Mouse (Mus musculus) adrenal gland, postnatal 4 days (tissue): ENCODE measurements at regions not wholly inside any gene's neighbourhood (a gene's known extent, or its start where the extent isn't known, plus 50 kb on each side); places are given as distances from the start of the nearest gene placed in this dataset.
"Not testable (repeated sequence)": the region's sequence is repeated elsewhere in the genome, so short reads cannot be mapped to it uniquely, and the experiment has no call there.

Source experiments
- DNase-seq, 2 experiments: peaks; one replicate each; pipeline ENCODE4 v3.0.0; 2021 to 2022; ENCODE audit warnings: low spot score in 2 of 2, mixed read lengths in 2 of 2

GRCm38 (mm10) chr1:152252658-152253267 is 133.7 kb downstream of the Tsen15 start:
- no peak for DNase-seq

DNA sequence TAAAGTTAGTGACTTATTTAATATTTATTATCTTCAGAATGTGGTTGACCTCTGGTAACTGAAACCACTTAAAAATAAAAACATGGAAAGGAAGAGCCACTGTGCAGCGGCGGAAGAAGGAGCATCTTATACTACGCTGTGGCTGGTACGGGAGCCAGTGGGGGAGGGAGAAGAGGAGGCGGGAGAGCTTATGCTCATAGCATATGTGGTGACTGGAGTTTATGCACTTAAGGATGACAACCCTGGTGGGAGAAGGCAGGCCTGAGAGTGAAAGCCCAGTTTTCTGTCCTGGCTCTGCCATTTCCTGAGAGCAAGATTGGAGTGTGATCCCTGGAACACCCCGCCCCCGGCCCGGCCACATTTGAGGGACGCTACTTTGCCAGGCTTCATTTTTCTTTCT is 145.5 kb downstream of the Tsen15 start:
- DNase-seq: no peak

DNA sequence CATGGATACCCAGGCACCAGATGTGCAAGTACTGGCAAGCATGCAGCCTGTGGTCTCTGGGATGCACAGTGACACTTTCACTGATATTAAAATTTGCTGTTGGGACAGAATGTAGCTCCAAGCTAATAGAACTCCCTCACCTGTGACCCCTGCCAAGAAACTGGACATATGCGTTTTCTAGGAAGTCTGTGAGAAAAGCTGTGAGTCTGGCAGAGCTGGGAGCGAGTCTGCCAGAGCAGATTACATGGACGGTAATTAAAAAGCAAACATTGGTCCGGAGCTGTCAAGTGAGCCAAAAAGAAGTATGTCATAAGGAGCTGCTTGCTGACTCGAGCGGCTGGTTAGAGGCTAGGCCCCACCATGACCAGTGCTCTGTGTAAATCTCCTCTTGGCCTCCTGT is 147.1 kb downstream of the Tsen15 start:
- no peak for DNase-seq

DNA sequence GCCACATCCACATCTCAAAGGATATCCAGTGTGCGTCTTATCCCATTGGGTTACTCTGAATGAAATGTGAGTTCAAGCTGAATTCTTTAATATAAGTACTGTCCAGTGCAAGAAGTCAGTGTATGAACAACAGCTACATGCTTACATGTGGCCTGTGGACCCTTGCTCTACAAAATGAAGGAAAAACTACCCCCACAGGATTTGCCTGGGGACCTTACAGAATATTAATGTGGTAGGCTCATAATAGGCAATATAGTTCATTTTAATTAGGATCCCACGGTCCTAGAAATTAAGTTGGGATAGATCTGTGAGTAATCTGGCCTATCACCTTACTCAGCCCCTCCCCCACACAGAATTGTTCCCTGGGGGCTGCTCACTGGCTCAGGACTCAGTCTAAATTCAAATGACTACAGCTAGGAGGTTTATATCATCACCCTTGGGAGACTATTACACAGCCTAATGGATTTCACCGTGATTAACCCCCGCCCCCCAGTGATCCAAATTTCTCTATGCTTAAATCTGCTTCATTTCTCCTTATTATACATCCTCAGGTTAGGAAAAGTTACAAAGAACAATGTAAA is 145.4 kb upstream of the 1700025G04Rik start:
- no peak for DNase-seq

DNA sequence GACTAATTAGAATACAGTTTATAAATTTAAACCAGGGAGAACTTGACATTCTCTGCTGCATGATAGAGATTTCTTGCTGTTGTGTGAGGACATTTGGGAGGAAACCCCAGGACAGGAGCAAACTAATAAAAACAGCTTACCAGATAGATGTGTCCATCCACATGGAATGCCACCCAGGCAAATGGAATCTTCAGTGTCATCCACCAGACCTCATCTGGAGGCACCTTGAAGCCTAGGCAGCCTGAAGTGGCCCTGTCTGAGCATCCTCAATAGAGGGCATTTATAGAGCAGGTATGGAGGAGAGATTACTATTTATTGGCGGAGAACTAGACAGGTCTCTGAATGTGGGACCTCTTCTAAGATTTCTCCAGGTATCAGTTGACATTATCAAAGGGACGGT is 144.8 kb upstream of the 1700025G04Rik start:
- DNase-seq: no peak

DNA sequence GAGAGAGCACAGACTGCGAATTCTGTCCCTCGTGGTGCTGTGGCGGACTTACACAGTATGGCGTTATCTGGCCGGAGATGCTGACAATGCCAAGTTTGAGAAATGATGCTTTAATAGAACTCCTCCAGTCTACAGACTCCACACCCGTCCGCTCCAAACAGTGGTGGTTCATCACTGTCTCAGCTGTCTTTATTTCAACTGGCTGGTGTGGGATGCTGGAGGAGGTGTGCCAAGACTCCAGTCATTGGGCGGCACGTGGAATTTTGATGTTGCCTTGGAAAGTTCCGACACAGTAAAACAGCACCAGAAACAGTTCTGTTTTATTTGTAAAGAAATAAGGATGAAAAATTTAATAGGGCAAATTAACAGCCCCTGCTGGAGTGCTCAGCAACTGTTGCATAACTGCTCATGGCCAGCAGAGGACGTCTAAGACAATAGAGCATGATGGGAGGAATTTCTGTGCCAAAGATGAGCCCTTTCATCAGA is 141.8 kb upstream of the 1700025G04Rik start:
- DNase-seq: no peak

GRCm38 (mm10) chr1:152229709-152230108 is 139.8 kb upstream of the 1700025G04Rik start:
- no peak for DNase-seq

DNA sequence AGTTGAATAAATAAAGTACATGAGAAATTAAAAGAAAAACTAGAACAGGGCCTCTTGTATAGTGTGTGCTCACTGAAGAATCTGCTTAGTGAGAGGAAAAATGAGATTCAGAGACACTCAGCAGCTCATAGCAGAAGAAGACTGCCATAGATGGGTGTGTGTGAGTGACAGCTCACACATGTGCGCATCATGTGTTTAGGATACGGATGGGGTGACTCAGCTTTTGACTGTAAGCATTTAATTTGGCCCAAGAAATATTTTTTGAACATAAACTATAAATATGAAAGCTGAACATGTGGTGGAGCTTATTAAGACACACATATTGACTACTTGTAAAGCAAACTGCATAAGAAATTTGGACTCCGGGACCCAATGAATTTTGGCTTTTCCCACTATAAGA is 136.1 kb upstream of the 1700025G04Rik start:
- DNase-seq: no peak

DNA sequence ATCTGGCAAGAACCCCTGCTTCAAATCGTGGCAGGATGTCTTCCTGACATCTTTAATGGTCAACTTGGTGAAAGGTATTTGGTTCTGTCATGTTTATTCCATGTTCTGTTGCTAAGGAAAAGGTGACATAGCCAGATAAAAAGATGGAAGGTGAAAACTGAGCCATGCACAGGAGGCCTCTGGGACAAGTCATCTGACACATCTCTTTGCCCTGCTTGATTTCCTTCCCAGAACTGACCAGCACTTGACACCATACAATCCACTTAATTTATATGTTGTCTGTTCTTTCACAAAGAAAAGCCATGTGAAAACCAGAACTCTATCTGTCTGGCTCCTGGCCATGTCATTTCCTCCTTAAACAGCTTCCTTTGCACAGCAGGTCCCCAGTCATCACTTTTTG is 133.7 kb upstream of the 1700025G04Rik start:
- DNase-seq: no peak

DNA sequence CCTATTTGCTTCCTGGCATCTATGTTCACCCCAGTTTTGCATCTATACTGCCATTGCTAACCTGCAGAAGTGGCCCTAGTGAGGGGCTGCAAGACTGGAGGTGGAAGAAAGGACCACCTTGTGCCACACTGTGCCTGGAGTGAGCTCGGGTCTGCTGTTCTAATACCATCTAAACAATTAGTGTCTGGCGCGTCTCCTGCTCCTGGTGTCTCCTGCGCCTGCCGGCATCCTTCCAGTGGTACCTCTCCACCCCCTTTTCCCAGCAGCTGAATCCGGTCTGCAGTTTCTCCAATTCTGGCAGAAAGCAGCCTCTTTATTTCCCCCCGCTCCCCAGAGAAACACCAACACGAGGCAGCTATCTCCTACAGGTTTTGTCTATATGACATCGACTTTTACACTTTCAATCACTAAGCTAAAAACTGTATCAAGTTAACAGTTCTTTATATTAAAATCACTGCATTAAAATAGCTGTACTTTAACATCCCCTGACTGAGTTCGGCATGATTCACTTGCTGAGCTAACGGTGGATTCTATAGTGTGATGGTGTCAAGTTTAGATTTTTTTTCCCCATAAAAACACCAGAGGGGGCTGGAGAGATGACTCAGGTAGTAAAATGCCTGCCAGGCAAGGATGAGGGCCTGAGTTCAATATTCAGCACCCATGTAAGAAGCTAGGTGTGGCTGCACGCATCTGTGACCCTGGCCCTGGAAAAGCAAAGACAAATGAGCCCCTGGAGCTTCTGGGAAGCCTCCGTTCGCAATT is 131.1 kb upstream of the 1700025G04Rik start:
- DNase-seq: no peak

DNA sequence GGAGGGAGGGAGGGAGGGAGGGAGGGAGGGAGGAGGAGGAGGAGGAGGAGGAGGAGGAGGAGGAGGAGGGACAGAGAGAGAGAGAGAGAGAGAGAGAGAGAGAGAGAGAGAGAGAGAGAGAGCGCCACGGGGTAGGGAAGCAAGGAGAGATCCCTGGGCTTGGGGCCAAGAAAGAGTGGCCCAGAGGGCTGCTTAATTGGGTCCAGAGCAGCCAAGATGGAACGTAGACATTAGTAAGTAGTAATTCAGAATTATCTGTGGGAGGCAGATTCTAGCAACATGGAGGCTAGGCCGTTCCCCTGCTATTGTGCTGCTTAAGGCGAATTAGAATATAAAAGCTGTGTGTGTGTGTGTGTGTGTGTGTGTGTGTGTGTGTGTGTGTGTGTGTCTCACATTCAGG is 129.8 kb upstream of the 1700025G04Rik start:
- DNase-seq: not testable (repeated sequence)

GRCm38 (mm10) chr1:152217404-152217803 is 127.5 kb upstream of the 1700025G04Rik start:
- no peak for DNase-seq

DNA sequence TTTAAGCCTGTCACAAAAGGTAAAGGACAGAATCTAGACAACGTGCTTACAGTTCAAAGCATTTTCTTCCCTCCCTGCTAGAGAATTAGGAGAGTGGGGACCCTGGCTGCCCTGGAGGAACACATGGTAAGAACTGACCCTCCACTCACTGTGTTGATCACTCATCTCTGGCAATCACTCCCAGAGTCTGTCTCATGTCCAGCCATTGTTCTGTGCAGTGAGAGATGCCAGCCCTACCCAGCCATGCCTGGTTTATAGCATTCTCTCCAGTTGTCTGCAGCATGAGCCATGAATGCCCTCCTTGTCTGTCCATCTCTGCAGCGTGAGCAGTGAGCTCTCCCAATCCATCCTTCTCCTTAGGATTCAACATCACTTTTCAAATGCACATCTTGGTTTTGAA is 124.5 kb upstream of the 1700025G04Rik start:
- DNase-seq: no peak

GRCm38 (mm10) chr1:152203187-152203586 is 113.3 kb upstream of the 1700025G04Rik start:
- DNase-seq: no peak

DNA sequence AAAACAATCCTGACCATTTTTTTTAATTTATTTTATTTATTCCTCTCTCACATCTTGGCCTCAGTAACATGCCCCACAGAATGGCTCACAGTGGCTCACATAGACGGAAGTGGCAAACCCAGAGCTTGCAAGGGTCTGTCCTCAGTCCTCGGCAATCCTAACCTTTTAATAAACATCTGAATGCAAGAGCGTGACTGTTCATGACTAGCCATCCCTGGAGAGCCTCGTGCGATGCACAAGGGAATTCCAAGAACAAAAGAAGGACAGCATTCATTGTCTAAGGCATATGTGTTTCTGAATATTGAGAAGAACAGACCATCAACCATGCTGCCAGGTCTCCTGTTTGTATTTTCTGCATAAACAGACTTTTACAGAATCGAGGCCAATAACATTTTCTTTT is 98.8 kb upstream of the 1700025G04Rik start:
- no peak for DNase-seq

DNA sequence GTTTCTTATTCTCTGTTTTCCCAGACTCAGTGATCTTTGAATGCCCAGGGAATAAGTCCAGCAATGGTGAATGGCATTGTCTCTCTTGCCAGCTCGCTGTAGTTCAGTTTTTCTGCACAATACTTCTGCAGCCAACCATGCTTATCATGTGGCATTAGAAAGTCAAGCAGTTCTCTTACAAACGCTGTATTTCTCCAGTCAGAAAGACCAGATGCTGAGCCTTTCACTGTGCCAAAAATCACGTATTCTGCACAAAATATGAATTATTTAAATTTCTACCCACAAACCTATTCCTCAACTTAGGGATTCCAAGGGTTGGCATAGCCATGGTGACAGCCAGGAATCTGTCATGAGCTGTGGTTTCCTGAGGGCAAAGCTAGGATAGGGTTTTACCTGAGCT is 95.0 kb upstream of the 1700025G04Rik start:
- no peak for DNase-seq

DNA sequence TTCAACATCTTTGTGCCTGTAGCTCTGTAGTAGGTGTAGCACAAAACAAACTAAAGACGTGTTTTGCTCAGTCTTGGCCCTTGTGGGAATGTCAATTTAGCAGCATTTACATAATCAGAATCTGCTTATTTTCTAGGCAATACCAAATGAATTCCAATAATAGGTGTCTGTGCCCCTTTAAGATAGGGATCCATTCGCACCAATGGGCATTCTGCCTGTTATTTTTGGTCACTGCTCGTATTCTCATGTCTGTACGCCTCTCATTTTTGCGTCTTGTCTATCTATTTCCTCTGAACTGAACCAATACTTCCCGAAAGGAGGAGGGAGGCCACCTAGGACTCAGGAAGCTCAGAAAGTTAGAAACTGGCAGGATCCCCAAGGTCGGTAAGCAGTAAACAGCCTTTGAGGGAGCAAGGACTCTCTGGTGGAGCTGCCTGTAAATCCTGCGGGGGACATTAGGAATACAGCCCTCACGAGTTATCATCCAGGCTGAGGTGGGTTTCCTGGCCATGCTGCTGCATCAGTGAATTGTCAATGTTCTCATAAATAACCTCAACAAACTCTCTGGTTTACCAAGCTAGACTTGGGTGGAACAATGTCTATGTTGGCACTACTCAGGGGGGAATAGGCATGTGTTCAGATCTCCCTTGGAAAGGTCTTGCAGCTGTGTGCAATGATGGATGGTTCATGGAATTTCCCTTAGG is 86.5 kb upstream of the 1700025G04Rik start:
- DNase-seq: no peak

- no peak for DNase-seq
Measured at GRCm38 (mm10) chr1:152175691-152176090, 85.8 kb upstream of the 1700025G04Rik start.

- DNase-seq: no peak
Measured at GRCm38 (mm10) chr1:152174464-152174863, 84.5 kb upstream of the 1700025G04Rik start.

- DNase-seq: no peak
Measured at GRCm38 (mm10) chr1:152171034-152171790, 81.3 kb upstream of the 1700025G04Rik start.

GRCm38 (mm10) chr1:152170583-152170982 is 80.7 kb upstream of the 1700025G04Rik start:
- no peak for DNase-seq
